Mouse (Mus musculus) lung, adult 18-20 months (tissue): ENCODE results near the gene H2al3.

Experiments
- DNase-seq, 2 experiments: peaks; one replicate each; pipeline ENCODE4 v3.0.0; 2022; ENCODE audit warnings: mixed read lengths in 2 of 2

The H2al3 gene

GRCm38 (mm10) chrX:9849403-9849802, at the start of gene H2al3:
Gene H2al3, plus strand, starts transcription at chrX:9849703.
- DNase-seq: no peak

GRCm38 (mm10) chrX:9810101-9810500, 39.4 kb upstream of the H2al3 start:
- DNase-seq: no peak

GRCm38 (mm10) chrX:9812469-9812868, 37.0 kb upstream of the H2al3 start:
- no peak for DNase-seq

- DNase-seq: no peak
Measured at GRCm38 (mm10) chrX:9834779-9835178, 14.7 kb upstream of the H2al3 start.

- DNase-seq: no peak
Measured at GRCm38 (mm10) chrX:9846628-9847027, 2.9 kb upstream of the H2al3 start, which contains the start of gene Hypm. Gene Hypm, plus strand, starts transcription at chrX:9846928.

GRCm38 (mm10) chrX:9861859-9862258, 12.4 kb downstream of the H2al3 start:
- peak; percentile 3 to 45 for DNase-seq

GRCm38 (mm10) chrX:9875519-9875918, 26.0 kb downstream of the H2al3 start:
- no peak for DNase-seq

GRCm38 (mm10) chrX:9885322-9885721, 35.8 kb downstream of the H2al3 start, which contains the start of gene Sytl5:
Gene Sytl5, plus strand, starts transcription at chrX:9885622.
- DNase-seq: no peak
